Mouse (Mus musculus): ENCODE results near the gene Poll.
A peak's percentile ranks its signal among the peaks of the same experiment; 100 is the strongest.

DNA sequence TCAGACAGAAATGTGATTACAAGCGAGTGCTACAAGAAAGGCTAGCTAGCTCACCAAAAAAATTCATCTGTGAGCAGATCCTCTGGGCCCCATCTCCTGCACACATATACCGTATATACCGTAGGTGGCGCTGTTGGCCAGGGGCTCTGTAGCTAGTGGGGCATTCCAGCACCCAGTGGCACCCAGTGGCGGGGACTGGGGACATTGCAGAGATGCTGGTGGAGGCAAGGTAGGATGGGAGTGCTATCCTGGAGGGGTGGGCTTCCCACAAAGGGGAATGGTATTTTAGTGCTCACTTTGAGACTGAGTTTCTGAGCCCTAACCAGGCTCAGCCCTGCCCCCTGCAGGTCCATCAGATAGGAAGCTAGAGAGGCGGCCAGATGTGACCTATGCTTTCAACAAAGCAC, 13.5 kb upstream of the Poll start:
- TF ChIP-seq CTCF (conservative IDR thresholded peaks at IDR 0.05 in 1 of 2, IDR thresholded peaks at IDR 0.05 in 1 of 2; ENCODE audit: low read depth in 2 of 2, low read length in 2 of 2) = peak; percentile 48 to 92
- TF ChIP-seq UBTF (IDR thresholded peaks at IDR 0.05; ENCODE audit: low read depth, low read length) = no peak
- no peak for TF ChIP-seq ZC3H11A (IDR thresholded peaks at IDR 0.05; ENCODE audit: low read depth, low read length)
- TF ChIP-seq MAFK (IDR thresholded peaks at IDR 0.05; ENCODE audit: insufficient replicate concordance, low read length) = no peak
- TF ChIP-seq HCFC1 (IDR thresholded peaks at IDR 0.05; ENCODE audit: low read depth, low read length) = no peak
- no peak for TF ChIP-seq POLR2A (IDR thresholded peaks at IDR 0.05; ENCODE audit: low read depth, low read length)
- TF ChIP-seq JUND (conservative IDR thresholded peaks at IDR 0.05; ENCODE audit: low read depth, low read length) = no peak
- no peak for TF ChIP-seq BHLHE40 (IDR thresholded peaks at IDR 0.05; ENCODE audit: low read depth, low read length)
- no peak for TF ChIP-seq MAZ (IDR thresholded peaks at IDR 0.05; ENCODE audit: low read depth, low read length)
- TF ChIP-seq E2F4 (IDR thresholded peaks at IDR 0.05; ENCODE audit: insufficient replicate concordance, low read depth, low read length) = no peak
- no peak for TF ChIP-seq TBP (conservative IDR thresholded peaks at IDR 0.05; ENCODE audit: low read depth, low read length)
- no peak for TF ChIP-seq MXI1 (IDR thresholded peaks at IDR 0.05; ENCODE audit: low read depth, low read length)
- no peak for TF ChIP-seq ZKSCAN1 (IDR thresholded peaks at IDR 0.05; ENCODE audit: borderline replicate concordance, low read depth, low read length)
